Mouse (Mus musculus): ENCODE measurements around the gene Kdm1b.

The Kdm1b gene

GRCm38 (mm10) chr13:47062756-47063155 lies 19.5 kb downstream of the Kdm1b start:
- no peak for DNase-seq

GRCm38 (mm10) chr13:47063985-47064760 lies 20.9 kb downstream of the Kdm1b start:
- no peak for DNase-seq

- DNase-seq, result no peak
Observed at GRCm38 (mm10) chr13:47066516-47066915, 23.2 kb downstream of the Kdm1b start.

GRCm38 (mm10) chr13:47067001-47067400 lies 23.7 kb downstream of the Kdm1b start:
- no peak for DNase-seq

GRCm38 (mm10) chr13:47070329-47071080 lies 27.2 kb downstream of the Kdm1b start:
- no peak for DNase-seq

- no peak for DNase-seq
Observed at GRCm38 (mm10) chr13:47071871-47072270, 28.6 kb downstream of the Kdm1b start.

- no peak for DNase-seq
Observed at GRCm38 (mm10) chr13:47072484-47072883, 29.2 kb downstream of the Kdm1b start.

GRCm38 (mm10) chr13:47076156-47076555 lies 32.9 kb downstream of the Kdm1b start:
- DNase-seq, result no peak

GRCm38 (mm10) chr13:47077367-47077766 lies 34.1 kb downstream of the Kdm1b start:
- DNase-seq, result no peak

GRCm38 (mm10) chr13:47078799-47079198 lies 35.5 kb downstream of the Kdm1b start:
- DNase-seq, result no peak

GRCm38 (mm10) chr13:47080905-47081505 lies 37.7 kb downstream of the Kdm1b start:
- peak in 1 of 2 experiments; percentile 13 for DNase-seq

- no peak for DNase-seq
Observed at GRCm38 (mm10) chr13:47088433-47088832, 45.1 kb downstream of the Kdm1b start.

- DNase-seq, result no peak
Observed at GRCm38 (mm10) chr13:47089271-47089670, 46.0 kb downstream of the Kdm1b start.

- no peak for DNase-seq
Observed at GRCm38 (mm10) chr13:47093791-47094190, 50.5 kb downstream of the Kdm1b start.

- no peak for DNase-seq
Observed at GRCm38 (mm10) chr13:47096591-47096990, 53.3 kb downstream of the Kdm1b start.

GRCm38 (mm10) chr13:47099265-47099664 lies 56.0 kb downstream of the Kdm1b start:
- no peak for DNase-seq

- DNase-seq, result no peak
Observed at GRCm38 (mm10) chr13:47100587-47100986, 57.3 kb downstream of the Kdm1b start.

GRCm38 (mm10) chr13:47104146-47104545 lies 60.8 kb downstream of the Kdm1b start:
- DNase-seq, result no peak

GRCm38 (mm10) chr13:47104856-47105541 lies 61.7 kb downstream of the Kdm1b start:
- DNase-seq, result peak; percentile 62 to 71

- peak; percentile 91 to 93 for DNase-seq
Observed at GRCm38 (mm10) chr13:47105711-47106579, 62.6 kb downstream of the Kdm1b start, which contains the start of gene Dek. Dek (minus strand) TSS chr13:47106201.

- no peak for DNase-seq
Observed at GRCm38 (mm10) chr13:47106580-47106888, 63.2 kb downstream of the Kdm1b start.

GRCm38 (mm10) chr13:47109239-47109638 lies 65.9 kb downstream of the Kdm1b start:
- DNase-seq, result no peak

Measured in cerebellum, postnatal 10 days (tissue).